Mouse (Mus musculus): ENCODE results near the gene Cfl1.

GRCm38 (mm10) chr19:5451766-5452165 lies 38.5 kb upstream of the Cfl1 start:
- TF ChIP-seq CTCF (IDR thresholded peaks at IDR 0.05) (no peak), POLR2A (IDR thresholded peaks at IDR 0.05; ENCODE audit: insufficient read depth, low read depth, low read length) (0 out of 2 replicates have a peak, but pooled peaks have one; percentile 35), EP300 (IDR thresholded peaks at IDR 0.05; ENCODE audit: insufficient read depth, low read depth, low read length) (no peak)

Data from heart, adult 2 months (tissue).